Mouse (Mus musculus) olfactory bulb, adult 2 months (tissue): ENCODE data around the gene Mroh8. TPM values are rescaled to one million over a fixed set of nuclear protein-coding genes. Genes with fewer than 3 reads are reported as not detected.
"Not testable (repeated sequence)": the region's sequence is repeated elsewhere in the genome, so short reads cannot be mapped to it uniquely, and the experiment has no call there.

Source experiments
- H3K27ac ChIP-seq: fragments of 200-500 bp; 2 replicates; pipeline ENCODE4 v1.5.1; 2012; ENCODE audit warnings: low read depth, low read length; ENCODE audit not compliant: insufficient read depth
- H3K4me1 ChIP-seq: fragments of 200-500 bp; 2 replicates; pipeline ENCODE4 v1.6.1; 2012; ENCODE audit warnings: low read length; ENCODE audit not compliant: control insufficient read depth, insufficient read depth
- H3K4me3 ChIP-seq: fragments of 200-500 bp; 2 replicates; pipeline ENCODE4 v1.5.1; 2012; ENCODE audit warnings: mild to moderate bottlenecking, low read depth, low read length, moderate library complexity; ENCODE audit not compliant: insufficient read depth
- CTCF ChIP-seq: fragments of 200-500 bp; IDR thresholded peaks from 2 replicates; pipeline ENCODE4 v1.5.1; 2012; ENCODE audit warnings: low read depth, mild to moderate bottlenecking, low read length, moderate library complexity; ENCODE audit not compliant: insufficient read depth
- POLR2A ChIP-seq: fragments of 200-500 bp; IDR thresholded peaks from 2 replicates; pipeline ENCODE4 v1.6.1; 2012; ENCODE audit warnings: mild to moderate bottlenecking, low read depth, low read length, moderate library complexity; ENCODE audit not compliant: insufficient read depth
- WGBS: fragments of 180-500 bp; shearing (Covaris S2); methylation state at CpG from one replicate; pipeline ENCODE4 v1.1.7; 2018; 5-methylcytosine and 5-hydroxymethylcytosine counted together
- polyA plus RNA-seq: library from polyadenylated mRNA; stranded (reverse); fragments of >200 nt; gene quantifications from 2 replicates; pipeline ENCODE4 v1.2.4, GENCODE M21; 2012; ENCODE audit warnings: low replicate concordance; ENCODE audit not compliant: missing spikeins, insufficient read depth, insufficient read length

Gene Mroh8
- polyA plus RNA-seq, 1 experiment = not detected

DNA sequence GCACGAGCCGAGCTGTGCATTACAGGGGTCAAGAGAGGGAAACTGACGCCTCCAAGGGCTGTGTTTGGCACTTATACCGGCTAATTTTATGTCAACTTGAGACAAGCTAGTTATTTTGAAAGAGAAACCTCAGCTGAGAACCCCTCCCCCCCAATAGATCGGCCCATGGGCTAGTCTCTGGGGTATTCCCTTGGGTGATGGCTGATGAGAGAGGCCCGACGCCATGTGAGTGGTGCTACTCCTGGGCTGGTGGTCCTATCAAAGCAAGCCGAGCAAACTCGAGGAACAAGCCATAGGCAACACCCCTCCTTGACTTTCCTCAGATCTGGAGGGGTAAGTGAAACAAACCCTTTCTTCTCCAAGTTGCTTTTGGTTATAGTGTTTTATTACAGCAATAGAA, 16.8 kb downstream of the Mroh8 start:
- TF ChIP-seq POLR2A (no peak), CTCF (no peak)
- no peaks in the 10 kb centered on the region for H3K4me1 ChIP-seq
- WGBS = 76% methylated on average over 9 of the region's 9 CpGs
- no peak overlapping the region for H3K27ac ChIP-seq
- H3K4me3 ChIP-seq = no peak overlapping the region

DNA sequence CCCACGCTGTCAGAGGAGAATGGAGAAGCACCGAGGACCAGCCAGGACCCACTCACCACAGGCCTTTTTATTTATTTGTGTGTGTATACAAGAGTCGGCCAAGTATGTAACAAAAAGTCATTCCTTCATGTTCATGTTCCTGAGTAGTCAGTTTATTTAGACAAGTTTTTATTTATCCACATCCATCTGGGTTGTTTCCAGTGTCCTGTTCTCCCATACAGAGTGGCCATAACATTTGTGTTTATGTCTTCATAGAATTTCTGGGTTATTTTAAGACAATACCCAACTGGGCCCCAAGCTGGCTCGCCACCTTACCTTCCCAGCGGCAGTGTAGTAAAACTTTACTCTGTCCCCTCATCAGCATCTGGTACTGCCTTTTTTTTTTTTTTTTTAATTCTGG, 17.4 kb downstream of the Mroh8 start:
- H3K27ac ChIP-seq = no peak overlapping the region
- WGBS = 91% methylated on average over 5 of the region's 5 CpGs
- H3K4me1 ChIP-seq = no peaks in the 10 kb centered on the region
- no peak overlapping the region for H3K4me3 ChIP-seq
- TF ChIP-seq POLR2A (no peak), CTCF (no peak)

DNA sequence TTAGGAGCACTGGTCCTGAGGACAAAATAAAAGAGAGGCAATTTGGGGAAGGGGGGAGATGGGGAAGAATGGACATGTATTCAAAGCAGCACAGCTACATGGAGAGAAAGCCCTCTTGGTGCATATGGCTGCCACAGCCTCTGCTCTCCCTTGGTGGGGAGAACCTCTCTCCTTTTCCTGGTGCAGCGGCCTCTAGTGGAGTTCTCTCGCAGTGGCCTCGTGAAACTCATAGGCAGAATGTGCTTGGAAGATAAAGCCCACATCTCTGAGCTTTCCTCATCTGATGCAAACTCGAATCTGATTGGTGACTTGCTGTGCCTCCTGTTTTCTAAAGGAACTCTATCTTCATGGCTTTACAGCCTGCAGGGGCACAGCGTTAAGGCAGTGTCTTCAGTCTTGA, 19.6 kb downstream of the Mroh8 start:
- H3K27ac ChIP-seq = no peak overlapping the region
- H3K4me1 ChIP-seq = no peaks in the 10 kb centered on the region
- WGBS = 2% methylated on average over 5 of the region's 5 CpGs
- H3K4me3 ChIP-seq = no peak overlapping the region
- TF ChIP-seq POLR2A (no peak), CTCF (peak; percentile 36; the same call in 1 of the 2 replicates)

- TF ChIP-seq POLR2A = no peak
- H3K4me1 ChIP-seq = no peaks in the 10 kb centered on the region
- H3K4me3 ChIP-seq = no peak overlapping the region
Measured at GRCm38 (mm10) chr2:157248111-157248510, 31.2 kb downstream of the Mroh8 start.

GRCm38 (mm10) chr2:157245603-157246002, 33.7 kb downstream of the Mroh8 start:
- WGBS = 81% methylated on average over 2 of the region's 2 CpGs
- H3K4me3 ChIP-seq = no peak overlapping the region
- H3K4me1 ChIP-seq = no peaks in the 10 kb centered on the region
- no peak overlapping the region for H3K27ac ChIP-seq
- TF ChIP-seq CTCF (no peak), POLR2A (no peak)

More at GRCm38 (mm10) chr2:157248111-157248510, 31.2 kb downstream of the Mroh8 start:
- no peak overlapping the region for H3K27ac ChIP-seq

DNA sequence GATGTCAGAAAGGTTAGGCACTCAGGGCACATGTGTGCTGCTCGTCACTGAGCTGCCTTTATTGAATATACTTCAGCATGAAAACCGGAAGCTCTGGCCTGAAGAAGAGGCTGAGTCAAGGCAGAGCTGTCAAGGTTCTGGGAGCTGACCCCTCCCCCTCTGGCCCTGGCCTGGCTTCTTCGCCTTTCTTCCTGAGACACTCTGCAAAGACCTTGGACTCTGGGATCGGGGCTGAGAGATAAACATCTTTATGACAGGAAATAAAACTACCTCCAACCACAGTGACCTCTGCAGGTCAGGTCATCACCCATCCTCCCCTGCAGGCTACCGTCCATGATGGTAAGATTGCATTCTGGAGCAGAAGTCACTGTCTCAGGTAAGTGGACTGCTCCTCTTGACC, 34.3 kb downstream of the Mroh8 start:
- TF ChIP-seq POLR2A (no peak), CTCF (no peak)
- Histone ChIP-seq H3K4me3 (no peak overlapping the region), H3K4me1 (no peaks in the 10 kb centered on the region), H3K27ac (no peak overlapping the region)
- 76% methylated on average over 5 of the region's 5 CpGs for WGBS

DNA sequence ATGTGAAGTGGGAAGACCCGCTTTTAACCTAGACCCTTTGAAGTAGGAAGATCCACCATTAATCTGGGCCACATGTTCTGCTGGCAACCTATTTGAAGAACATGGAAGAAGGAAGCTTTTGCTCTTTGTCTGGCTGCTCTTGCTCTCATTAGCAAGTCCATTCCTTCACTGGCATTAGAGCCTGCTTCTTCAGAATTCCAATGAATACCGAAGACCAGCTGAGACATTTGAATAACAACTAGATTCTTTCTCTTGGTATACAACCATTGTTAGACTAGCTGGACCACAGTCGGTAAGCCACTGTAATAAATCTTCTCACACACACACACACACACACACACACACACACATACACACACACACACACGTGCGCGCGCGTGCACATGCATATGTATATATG, 43.4 kb downstream of the Mroh8 start:
- TF ChIP-seq CTCF (no peak), POLR2A (no peak)
- no peaks in the 10 kb centered on the region for H3K4me1 ChIP-seq
- WGBS = 73% methylated on average over 8 of the region's 8 CpGs
- H3K4me3 ChIP-seq = no peak overlapping the region
- no peak overlapping the region for H3K27ac ChIP-seq

DNA sequence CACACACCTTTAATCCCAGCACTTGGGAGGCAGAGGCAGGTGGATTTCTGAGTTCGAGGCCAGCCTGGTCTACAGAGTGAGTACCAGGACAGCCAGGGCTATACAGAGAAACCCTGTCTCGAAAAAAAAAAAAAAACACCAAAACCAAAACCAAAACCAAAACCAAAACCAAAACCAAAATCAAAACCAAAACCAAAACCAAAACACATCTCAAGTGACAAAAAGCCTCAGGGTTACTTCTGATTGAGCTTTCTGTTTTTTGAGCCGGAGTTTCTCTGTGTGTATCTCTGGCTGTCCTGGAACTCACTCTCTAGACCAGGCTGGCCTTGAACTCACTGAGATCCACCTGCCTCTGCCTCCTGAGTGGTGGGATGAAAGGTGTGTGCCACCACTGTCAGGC, 57.4 kb downstream of the Mroh8 start:
- 94% methylated on average over 3 of the region's 3 CpGs for WGBS

GRCm38 (mm10) chr2:157220108-157220507, 59.2 kb downstream of the Mroh8 start:
- TF ChIP-seq POLR2A (no peak), CTCF (no peak)
- 80% methylated on average over 6 of the region's 6 CpGs for WGBS
- H3K27ac ChIP-seq = no peak overlapping the region
- no peak overlapping the region for H3K4me3 ChIP-seq
- H3K4me1 ChIP-seq = no peaks in the 10 kb centered on the region

More for the DNA sequence above, 57.4 kb downstream of the Mroh8 start:
- H3K4me1 ChIP-seq, H3K4me3 ChIP-seq, H3K27ac ChIP-seq: not testable (repeated sequence)

- no peak overlapping the region for H3K27ac ChIP-seq
- no peaks in the 10 kb centered on the region for H3K4me1 ChIP-seq
- no peak for TF ChIP-seq POLR2A
- no peak for TF ChIP-seq CTCF
- no peak overlapping the region for H3K4me3 ChIP-seq
- 76% methylated on average over 7 of the region's 7 CpGs for WGBS
Measured at GRCm38 (mm10) chr2:157211731-157212130, 67.6 kb downstream of the Mroh8 start.
